Mouse (Mus musculus) limb, embryonic 12.5 days (tissue): ENCODE data around the gene Wtip. TPM values are rescaled to one million over a fixed set of nuclear protein-coding genes. Genes with fewer than 3 reads are reported as not detected.
"Not testable (repeated sequence)": the region's sequence is repeated elsewhere in the genome, so short reads cannot be mapped to it uniquely, and the experiment has no call there.

ENCODE experiments used
- ATAC-seq: fragments of 200-750 bp; cut with Nextera tagmentation; 2 replicates; pipeline ENCODE4 v1.8.0; 2017; ENCODE audit warnings: low read depth, moderate TSS enrichment; ENCODE audit not compliant: insufficient number of reproducible peaks, insufficient read depth, low FRiP score, low TSS enrichment
- H3K27ac ChIP-seq: fragments of 300-500 bp; sonication (generic); 2 replicates; pipeline ENCODE4 v1.5.1; 2016; ENCODE audit warnings: mild to moderate bottlenecking, moderate library complexity
- H3K27me3 ChIP-seq: fragments of 300-500 bp; sonication (generic); 2 replicates; pipeline ENCODE4 v1.6.1; 2016; ENCODE audit warnings: mild to moderate bottlenecking, moderate library complexity
- H3K36me3 ChIP-seq: fragments of 300-500 bp; sonication (generic); 2 replicates; pipeline ENCODE4 v1.6.1; 2016; ENCODE audit warnings: mild to moderate bottlenecking, moderate library complexity
- H3K4me1 ChIP-seq: fragments of 300-500 bp; sonication (generic); replicated peaks from 2 replicates; pipeline ENCODE4 v1.6.1; 2016
- H3K4me2 ChIP-seq: fragments of 300-500 bp; sonication (generic); 2 replicates; pipeline ENCODE4 v1.6.1; 2016; ENCODE audit warnings: mild to moderate bottlenecking, moderate library complexity
- H3K4me3 ChIP-seq: fragments of 300-500 bp; sonication (generic); replicated peaks from 2 replicates; pipeline ENCODE4 v1.5.1; 2016; ENCODE audit warnings: mild to moderate bottlenecking
- H3K9ac ChIP-seq: fragments of 300-500 bp; sonication (generic); replicated peaks from 2 replicates; pipeline ENCODE4 v1.6.1; 2016; ENCODE audit warnings: mild to moderate bottlenecking, moderate library complexity
- H3K9me3 ChIP-seq: fragments of 300-500 bp; sonication (generic); 2 replicates; pipeline ENCODE4 v1.6.1; 2016; ENCODE audit warnings: mild to moderate bottlenecking, moderate library complexity
- WGBS: fragments of 180-500 bp; shearing (Covaris S2); methylation state at CpG from one replicate; pipeline ENCODE4 v1.1.7; 2016; 5-methylcytosine and 5-hydroxymethylcytosine counted together
- polyA plus RNA-seq: library from polyadenylated mRNA; unstranded; fragments of >200 nt; fragmentation: Nextera tagmentation; extraction: Ambion mirVana; gene quantifications from 2 replicates; pipeline ENCODE4 v1.2.1, GENCODE M21; 2016

Gene Wtip
- polyA plus RNA-seq, 1 experiment from 2014 or later = 8.8 TPM

- ATAC-seq = no peak
- Histone ChIP-seq H3K4me1 (no peaks in the 10 kb centered on the region), H3K4me3 (no peak overlapping the region), H3K9me3 (0 out of 2 replicates have a peak, but pooled peaks cover 4% of the 10 kb centered on the region), H3K27me3 (no peaks in the 10 kb centered on the region), H3K9ac (no peak overlapping the region), H3K4me2 (no peak overlapping the region), H3K36me3 (peaks cover 99% of the 10 kb centered on the region), H3K27ac (no peak overlapping the region)
- 91% methylated on average over 4 of the region's 4 CpGs for WGBS
These were observed 14.1 kb upstream of the Wtip start for GRCm38 (mm10) chr7:34147193-34147592.

- 93% methylated on average over 13 of the region's 13 CpGs for WGBS
- Histone ChIP-seq H3K36me3 (peaks cover 63% of the 10 kb centered on the region), H3K4me3 (no peak overlapping the region), H3K9ac (no peak overlapping the region), H3K9me3 (no peaks in the 10 kb centered on the region), H3K4me2 (no peak overlapping the region), H3K27ac (no peak overlapping the region), H3K4me1 (no peaks in the 10 kb centered on the region), H3K27me3 (no peaks in the 10 kb centered on the region)
- no peak for ATAC-seq
These were observed 8.1 kb upstream of the Wtip start for GRCm38 (mm10) chr7:34141123-34141522.

- Histone ChIP-seq H3K9ac (no peak overlapping the region), H3K27ac (no peak overlapping the region), H3K36me3 (peaks cover 46% of the 10 kb centered on the region), H3K4me3 (no peak overlapping the region), H3K27me3 (no peaks in the 10 kb centered on the region), H3K4me2 (no peak overlapping the region), H3K4me1 (peaks cover under 1% of the 10 kb centered on the region; the same call in 1 of the 2 replicates), H3K9me3 (no peaks in the 10 kb centered on the region)
- ATAC-seq = no peak
- WGBS = 91% methylated on average over 6 of the region's 6 CpGs
These were observed 6.4 kb upstream of the Wtip start for GRCm38 (mm10) chr7:34139493-34139892.

DNA sequence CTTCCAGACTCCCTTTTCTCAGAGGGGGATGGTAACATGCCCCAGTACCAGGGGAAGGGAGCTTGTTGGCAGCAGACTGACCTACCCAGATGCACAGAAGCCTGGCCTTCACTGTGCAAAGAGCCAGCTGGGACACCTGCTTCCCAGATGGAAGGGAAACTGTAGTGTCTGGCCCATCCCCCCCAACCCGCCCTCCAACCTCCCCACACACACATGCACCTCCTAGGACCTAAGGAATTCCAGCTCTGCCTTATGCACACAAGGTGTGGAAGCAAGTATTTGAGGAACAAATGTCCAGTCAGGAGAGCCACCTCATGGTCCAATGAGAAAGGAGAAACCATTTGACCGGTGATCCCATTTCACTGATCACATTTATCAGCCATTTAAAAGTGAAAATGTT lies 1.3 kb upstream of the Wtip start:
- Histone ChIP-seq H3K4me3 (no peak overlapping the region), H3K4me2 (no peak overlapping the region), H3K4me1 (peaks cover 27% of the 10 kb centered on the region), H3K9ac (no peak overlapping the region), H3K27ac (peak overlapping the region; percentile 89), H3K9me3 (no peaks in the 10 kb centered on the region), H3K36me3 (peaks cover 7% of the 10 kb centered on the region; the same call in 1 of the 2 replicates), H3K27me3 (no peaks in the 10 kb centered on the region)
- peak; percentile 21; the same call in 1 of the 2 replicates for ATAC-seq
- whole genome bisulfite sequencing = 62% methylated on average over 2 of the region's 2 CpGs

- ATAC-seq = peak; percentile 39
- H3K27me3 ChIP-seq = no peaks in the 10 kb centered on the region
- peaks cover 19% of the 10 kb centered on the region; the same call in 1 of the 2 replicates for H3K36me3 ChIP-seq
- H3K4me2 ChIP-seq = peak overlapping the region; percentile 67
- peak overlapping the region; percentile 89 for H3K27ac ChIP-seq
- no peaks in the 10 kb centered on the region for H3K9me3 ChIP-seq
- under 1% methylated on average over 89 of the region's 116 CpGs for WGBS
- peak overlapping the region; percentile 91 for H3K4me3 ChIP-seq
- peak overlapping the region; percentile 94 for H3K9ac ChIP-seq
- peaks cover 27% of the 10 kb centered on the region for H3K4me1 ChIP-seq
These were observed 551 bp downstream of the Wtip start for GRCm38 (mm10) chr7:34132355-34133079.

GRCm38 (mm10) chr7:34131959-34132354 lies 1.1 kb downstream of the Wtip start:
- H3K4me1 ChIP-seq = peaks cover 27% of the 10 kb centered on the region
- peak overlapping the region; percentile 67 for H3K4me2 ChIP-seq
- 2% methylated on average over 3 of the region's 3 CpGs for WGBS
- peak overlapping the region; percentile 91 for H3K4me3 ChIP-seq
- 0 out of 2 replicates have a peak, but pooled peaks cover 4% of the 10 kb centered on the region for H3K9me3 ChIP-seq
- peaks cover 25% of the 10 kb centered on the region for H3K36me3 ChIP-seq
- H3K27me3 ChIP-seq = no peaks in the 10 kb centered on the region
- peak overlapping the region; percentile 94 for H3K9ac ChIP-seq
- H3K27ac ChIP-seq = peak overlapping the region; percentile 89
- ATAC-seq = 0 out of 2 replicates have a peak, but pooled peaks have one; percentile 15

DNA sequence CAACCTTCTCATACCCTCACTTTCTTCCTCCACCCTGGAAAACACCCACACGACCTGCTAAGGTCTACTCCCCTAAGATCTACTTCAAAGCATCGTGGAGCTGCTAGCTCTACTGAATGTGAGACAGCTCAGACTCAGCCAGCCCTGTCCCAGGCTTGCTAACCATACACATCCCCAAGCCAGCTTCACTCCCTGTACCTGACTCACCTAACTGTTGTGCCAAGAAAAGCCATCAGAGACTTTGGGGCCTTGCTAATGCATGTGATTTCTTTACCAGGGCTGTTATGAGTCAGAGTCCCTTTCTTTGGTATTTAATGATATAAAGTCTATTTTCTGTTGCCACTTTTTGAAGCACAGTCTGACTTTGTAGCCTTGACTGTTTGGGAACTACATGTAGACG lies 1.9 kb downstream of the Wtip start:
- peaks cover 33% of the 10 kb centered on the region for H3K36me3 ChIP-seq
- H3K9ac ChIP-seq = 0 out of 2 replicates have a peak overlapping the region, but pooled peaks have one; percentile 94
- no peak overlapping the region for H3K27ac ChIP-seq
- H3K4me1 ChIP-seq = peaks cover 27% of the 10 kb centered on the region
- 0 out of 2 replicates have a peak, but pooled peaks cover 11% of the 10 kb centered on the region for H3K9me3 ChIP-seq
- peak overlapping the region; percentile 91; the same call in 1 of the 2 replicates for H3K4me3 ChIP-seq
- peak overlapping the region; percentile 67 for H3K4me2 ChIP-seq
- ATAC-seq = no peak
- no peaks in the 10 kb centered on the region for H3K27me3 ChIP-seq
- whole genome bisulfite sequencing = 67% methylated on average over 3 of the region's 3 CpGs

GRCm38 (mm10) chr7:34126291-34126690 lies 6.8 kb downstream of the Wtip start:
- Histone ChIP-seq H3K9me3 (0 out of 2 replicates have a peak, but pooled peaks cover 11% of the 10 kb centered on the region), H3K4me2 (no peak overlapping the region), H3K4me3 (no peak overlapping the region), H3K36me3 (peaks cover 47% of the 10 kb centered on the region), H3K9ac (no peak overlapping the region), H3K27ac (no peak overlapping the region), H3K4me1 (peaks cover 10% of the 10 kb centered on the region), H3K27me3 (no peaks in the 10 kb centered on the region)
- 79% methylated on average over 3 of the region's 3 CpGs for WGBS
- ATAC-seq = no peak

DNA sequence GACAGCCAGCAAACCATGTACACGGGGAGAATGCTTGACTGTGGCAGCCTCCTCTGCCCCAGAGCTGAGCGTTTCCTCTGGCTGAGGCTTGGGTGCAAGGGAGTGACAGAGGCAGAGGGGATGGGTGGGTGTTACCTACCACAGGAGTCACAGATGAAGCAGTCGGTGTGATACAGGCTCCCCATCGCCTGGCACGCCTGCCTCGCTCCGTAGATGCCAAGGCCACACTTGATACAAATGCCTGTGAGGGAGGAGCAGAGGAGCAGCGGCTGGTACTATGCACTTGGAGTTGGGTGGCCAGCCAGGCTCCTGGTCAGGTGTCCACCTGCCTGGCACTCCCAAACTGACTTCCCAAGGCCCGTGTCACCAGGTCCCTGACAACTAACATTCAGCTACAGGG lies 7.7 kb downstream of the Wtip start:
- 89% methylated on average over 9 of the region's 9 CpGs for WGBS
- Histone ChIP-seq H3K27ac (no peak overlapping the region), H3K27me3 (no peaks in the 10 kb centered on the region), H3K4me1 (peaks cover 3% of the 10 kb centered on the region; the same call in 1 of the 2 replicates), H3K9ac (no peak overlapping the region), H3K4me3 (no peak overlapping the region), H3K4me2 (no peak overlapping the region), H3K9me3 (0 out of 2 replicates have a peak, but pooled peaks cover 11% of the 10 kb centered on the region), H3K36me3 (peaks cover 45% of the 10 kb centered on the region)
- no peak for ATAC-seq

- 77% methylated on average over 6 of the region's 6 CpGs for WGBS
- Histone ChIP-seq H3K4me1 (peaks cover 3% of the 10 kb centered on the region; the same call in 1 of the 2 replicates), H3K4me2 (no peak overlapping the region), H3K9me3 (0 out of 2 replicates have a peak, but pooled peaks cover 11% of the 10 kb centered on the region), H3K36me3 (peaks cover 53% of the 10 kb centered on the region), H3K4me3 (no peak overlapping the region), H3K9ac (no peak overlapping the region), H3K27ac (no peak overlapping the region), H3K27me3 (no peaks in the 10 kb centered on the region)
- no peak for ATAC-seq
These were observed 9.9 kb downstream of the Wtip start for GRCm38 (mm10) chr7:34122987-34123720.

DNA sequence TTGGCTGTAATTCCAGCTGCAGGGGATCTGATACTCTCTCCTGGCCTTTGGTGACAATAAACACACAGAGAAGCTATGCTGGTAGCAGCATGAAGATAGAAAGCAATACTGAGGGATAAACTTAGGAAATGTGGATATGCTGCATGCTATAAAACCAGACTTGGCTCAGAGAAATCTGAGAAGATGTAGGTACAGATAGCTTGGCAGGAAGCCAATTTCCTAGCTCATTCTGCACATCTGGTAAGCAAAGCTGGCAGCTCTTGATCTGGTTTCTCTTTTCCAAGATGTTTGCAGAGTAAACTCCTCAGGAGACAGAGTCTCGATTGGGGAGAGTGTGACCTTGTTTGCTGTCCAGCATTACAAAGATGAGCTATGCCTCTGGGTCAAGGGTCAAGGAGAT lies 12.4 kb downstream of the Wtip start:
- 54% methylated on average over 1 of the region's 1 CpGs for WGBS

More for the DNA sequence above, 12.4 kb downstream of the Wtip start:
- H3K27me3 ChIP-seq, H3K4me2 ChIP-seq, H3K27ac ChIP-seq, H3K4me3 ChIP-seq, ATAC-seq, H3K9me3 ChIP-seq, H3K4me1 ChIP-seq, H3K9ac ChIP-seq: not testable (repeated sequence)
- peaks cover 54% of the 10 kb centered on the region for H3K36me3 ChIP-seq
